ENCODE assay signal across 8 mouse cellular contexts in the genomic region with DNA sequence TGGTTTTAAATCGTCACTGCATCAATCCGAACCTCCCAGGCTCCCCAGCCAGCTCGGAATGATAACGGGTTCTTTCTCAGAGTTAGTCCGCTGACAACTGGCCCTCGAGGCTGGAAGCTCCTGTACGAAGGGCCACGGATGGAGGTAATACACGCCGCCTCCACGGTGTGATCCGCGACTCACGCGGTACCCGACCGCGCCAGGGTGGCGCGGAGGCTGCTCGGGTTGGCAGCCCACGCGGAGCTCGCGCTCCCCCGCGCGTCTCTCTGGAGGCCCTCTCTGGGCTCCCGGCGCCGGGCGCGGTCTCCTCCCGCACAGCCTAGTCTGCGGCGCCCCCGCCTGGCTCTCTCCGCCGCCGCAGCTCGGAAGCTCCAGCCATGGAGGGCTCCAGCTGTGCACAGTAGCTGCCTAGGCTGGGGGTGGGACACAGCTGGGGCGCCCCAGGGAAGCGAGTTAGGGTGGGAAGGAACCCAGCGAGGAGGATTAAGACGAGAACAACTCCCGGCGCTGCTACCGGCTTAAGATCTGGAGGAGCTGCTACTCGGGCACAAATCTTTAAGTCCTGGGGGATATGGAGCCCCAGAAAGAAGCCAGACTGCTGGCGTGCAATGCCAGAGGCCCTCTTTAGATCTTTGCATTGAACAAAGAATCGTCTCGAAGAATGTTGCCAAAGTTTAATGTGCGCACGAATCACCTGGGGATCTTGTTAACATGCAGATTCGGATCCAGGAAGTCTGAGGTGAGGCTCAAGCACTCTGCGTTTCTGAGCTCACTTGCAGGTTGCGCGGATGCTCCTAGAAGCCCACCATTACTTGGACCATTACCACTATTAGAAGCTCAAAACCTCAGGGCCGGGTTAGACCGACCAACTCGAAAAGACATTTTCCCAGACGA. TPM values are rescaled to one million over a fixed set of nuclear protein-coding genes. Genes with fewer than 3 reads are reported as not detected.
DNase-seq lines count a peak whose midpoint lies in the region; ATAC-seq lines count a peak whose summit lies in the region.

No protein-coding gene starts in this region.

- H3K27me3 ChIP-seq in embryonic facial prominence, embryonic 12.5 days, result peaks cover 24% of the 10 kb centered on the region
- peaks cover 35% of the 10 kb centered on the region for H3K27me3 ChIP-seq in heart, embryonic 11.5 days (ENCODE audit: control insufficient read depth, insufficient read depth, low read length)
- H3K27me3 ChIP-seq in lung, embryonic 15.5 days, result peaks cover 40% of the 10 kb centered on the region

- H3K4me1 ChIP-seq in embryonic facial prominence, embryonic 12.5 days, result 0 out of 2 replicates have a peak, but pooled peaks cover 6% of the 10 kb centered on the region
- no peaks in the 10 kb centered on the region for H3K4me1 ChIP-seq in heart, embryonic 11.5 days (ENCODE audit: control insufficient read depth, insufficient read depth, low read length)
- H3K4me1 ChIP-seq in lung, embryonic 15.5 days, result peaks cover 26% of the 10 kb centered on the region

- no peaks in the 10 kb centered on the region for H3K36me3 ChIP-seq in embryonic facial prominence, embryonic 12.5 days
- H3K36me3 ChIP-seq in heart, embryonic 11.5 days (ENCODE audit: control insufficient read depth, insufficient read depth, low read length), result no peaks in the 10 kb centered on the region
- no peaks in the 10 kb centered on the region for H3K36me3 ChIP-seq in lung, embryonic 15.5 days

- peak overlapping the region; percentile 36 for H3K4me3 ChIP-seq in embryonic facial prominence, embryonic 12.5 days
- H3K4me3 ChIP-seq in heart, embryonic 11.5 days (ENCODE audit: low read depth, low read length), result peak overlapping the region; percentile 45
- peak overlapping the region; percentile 54 for H3K4me3 ChIP-seq in lung, embryonic 15.5 days

- peak overlapping the region; percentile 32; the same call in 1 of the 2 replicates for H3K9ac ChIP-seq in embryonic facial prominence, embryonic 12.5 days
- H3K9ac ChIP-seq in heart, embryonic 11.5 days (ENCODE audit: low read depth, low read length), result peak overlapping the region; percentile 70
- H3K9ac ChIP-seq in lung, embryonic 15.5 days, result peak overlapping the region; percentile 46

- peak; percentile 23 to 24 for DNase-seq in left cerebral cortex, postnatal 36 days (ENCODE audit: low spot score in 2 of 2)
- no peak for DNase-seq in left cerebral cortex, adult 18-20 months (ENCODE audit: low spot score in 2 of 2)
- DNase-seq in kidney, adult 8-10 months, result peak; percentile 67 to 69
- DNase-seq in retina, postnatal 1 day, result peak; percentile 80
- no peak for DNase-seq in ovary, postnatal 14 days (ENCODE audit: low spot score)

- H3K27ac ChIP-seq in embryonic facial prominence, embryonic 12.5 days, result peak overlapping the region; percentile 47
- H3K27ac ChIP-seq in heart, embryonic 11.5 days (ENCODE audit: low read depth, low read length), result peak overlapping the region; percentile 54; the same call in 1 of the 2 replicates
- peak overlapping the region; percentile 83 for H3K27ac ChIP-seq in lung, embryonic 15.5 days

- ATAC-seq in embryonic facial prominence, embryonic 12.5 days (ENCODE audit: insufficient number of reproducible peaks, insufficient read depth, low FRiP score, low TSS enrichment), result peak; percentile 88
- ATAC-seq in heart, embryonic 11.5 days (replicated peaks; ENCODE audit: insufficient number of reproducible peaks, low FRiP score, low TSS enrichment), result peak; percentile 78
- ATAC-seq in lung, embryonic 15.5 days (ENCODE audit: borderline replicate concordance, extremely low read depth, low FRiP score, low TSS enrichment), result peak; percentile 90

- H3K9me3 ChIP-seq in embryonic facial prominence, embryonic 12.5 days, result no peaks in the 10 kb centered on the region
- H3K9me3 ChIP-seq in heart, embryonic 11.5 days (replicated peaks; ENCODE audit: control insufficient read depth, low read length), result no peaks in the 10 kb centered on the region
- no peaks in the 10 kb centered on the region for H3K9me3 ChIP-seq in lung, embryonic 15.5 days

- intact Hi-C loops in left cerebral cortex, postnatal 36 days (cut with DNase I), result loop anchor here (10.0 kb wide), 1 partner anchor 500 kb away; no protein-coding TSS in a partner anchor

- H3K4me2 ChIP-seq in embryonic facial prominence, embryonic 12.5 days (replicated peaks), result peak overlapping the region; percentile 84
- H3K4me2 ChIP-seq in heart, embryonic 11.5 days, result peak overlapping the region; percentile 87
- H3K4me2 ChIP-seq in lung, embryonic 15.5 days, result peak overlapping the region; percentile 83

- WGBS in embryonic facial prominence, embryonic 12.5 days, result 1% methylated on average over 62 of the region's 62 CpGs
- 1% methylated on average over 62 of the region's 62 CpGs for WGBS in heart, embryonic 11.5 days (ENCODE audit: insufficient replicate concordance)
- 1% methylated on average over 62 of the region's 62 CpGs for WGBS in lung, embryonic 15.5 days

RNA-seq across cellular contexts. Expression of a gene that starts 32.7 kb away (rescaled TPM):
- total RNA-seq in left cerebral cortex, postnatal 36 days (2021), result 1 to 10 TPM; 2.2 to 5.0 TPM
- total RNA-seq in left cerebral cortex, adult 18-20 months (2021), result 1 to 10 TPM; 3.5 to 4.2 TPM
- polyA plus RNA-seq in embryonic facial prominence, embryonic 12.5 days (2016; fragmentation: Nextera tagmentation; extraction: Ambion mirVana), result 37.4 and 39.6 TPM in 2 replicates
- 41.8 and 42.5 TPM in 2 replicates for polyA plus RNA-seq in heart, embryonic 11.5 days (2014; fragmentation: Nextera tagmentation; extraction: Ambion mirVana)
- 65.4 and 68.8 TPM in 2 replicates for polyA plus RNA-seq in lung, embryonic 15.5 days (2015; fragmentation: Nextera tagmentation; extraction: Ambion mirVana)

Comparison
In these comparisons a context has a peak if more than half of its experiments do, and no peak if none do; other contexts are left out.
1. DNase-seq: peak in left cerebral cortex, postnatal 36 days (2 of 2), kidney, adult 8-10 months (2 of 2) and retina, postnatal 1 day (single experiment); none in left cerebral cortex, adult 18-20 months (0 of 2) and ovary, postnatal 14 days (single experiment).
2. Peak in every context shown above with its lines, with median percentiles within 50 percentile points of each other: ATAC-seq, H3K27ac ChIP-seq, H3K4me2 ChIP-seq, H3K4me3 ChIP-seq and H3K9ac ChIP-seq.